Mouse (Mus musculus): ENCODE measurements around the gene Fbxo48.

GRCm38 (mm10) chr11:16932159-16932558 lies 19.0 kb upstream of the Fbxo48 start:
- no peak for TF ChIP-seq ETS1 (conservative IDR thresholded peaks at IDR 0.05; ENCODE audit: low read depth, low read length)
- no peak for TF ChIP-seq UBTF (IDR thresholded peaks at IDR 0.05; ENCODE audit: low read depth, low read length)
- TF ChIP-seq TCF12 (IDR thresholded peaks at IDR 0.05; ENCODE audit: low read depth, low read length), result no peak
- no peak for TF ChIP-seq ZMIZ1 (IDR thresholded peaks at IDR 0.05; ENCODE audit: low read depth, low read length)
